Mouse (Mus musculus) hindbrain, embryonic 15.5 days (tissue): ENCODE results near the gene Aadat. TPM values are rescaled to one million over a fixed set of nuclear protein-coding genes. Genes with fewer than 3 reads are reported as not detected.
"Not testable (repeated sequence)": the region's sequence is repeated elsewhere in the genome, so short reads cannot be mapped to it uniquely, and the experiment has no call there.

Source experiments
- ATAC-seq: fragments of 200-750 bp; cut with Nextera tagmentation; 2 replicates; pipeline ENCODE4 v1.8.0; 2017; ENCODE audit warnings: low read depth, moderate number of reproducible peaks, moderate TSS enrichment; ENCODE audit not compliant: low FRiP score
- H3K27ac ChIP-seq: fragments of 300-500 bp; sonication (generic); replicated peaks from 2 replicates; pipeline ENCODE4 v1.5.1; 2015; ENCODE audit warnings: mild to moderate bottlenecking, inconsistent platforms
- H3K27me3 ChIP-seq: fragments of 300-500 bp; sonication (generic); 2 replicates; pipeline ENCODE4 v1.6.1; 2015; ENCODE audit warnings: control low read depth, inconsistent platforms
- H3K36me3 ChIP-seq: fragments of 300-500 bp; sonication (generic); 2 replicates; pipeline ENCODE4 v1.6.1; 2015; ENCODE audit warnings: control low read depth, inconsistent platforms
- H3K4me1 ChIP-seq: fragments of 300-500 bp; sonication (generic); replicated peaks from 2 replicates; pipeline ENCODE4 v1.6.1; 2015; ENCODE audit warnings: control low read depth, inconsistent platforms
- H3K4me2 ChIP-seq: fragments of 300-500 bp; sonication (generic); 2 replicates; pipeline ENCODE4 v1.6.1; 2015; ENCODE audit warnings: moderate library complexity, mild to moderate bottlenecking, inconsistent platforms
- H3K4me3 ChIP-seq: fragments of 300-500 bp; sonication (generic); 2 replicates; pipeline ENCODE4 v1.5.1; 2015; ENCODE audit warnings: mild to moderate bottlenecking, inconsistent platforms
- H3K9ac ChIP-seq: fragments of 300-500 bp; sonication (generic); 2 replicates; pipeline ENCODE4 v1.6.1; 2015; ENCODE audit warnings: inconsistent platforms
- H3K9me3 ChIP-seq: fragments of 300-500 bp; sonication (generic); 2 replicates; pipeline ENCODE4 v1.6.1; 2016; ENCODE audit warnings: control low read depth, inconsistent platforms
- WGBS: fragments of 180-500 bp; shearing (Covaris S2); methylation state at CpG from one replicate; pipeline ENCODE4 v1.1.7; 2015; 5-methylcytosine and 5-hydroxymethylcytosine counted together
- polyA plus RNA-seq: library from polyadenylated mRNA; unstranded; fragments of >200 nt; fragmentation: Nextera tagmentation; extraction: Ambion mirVana; gene quantifications from 2 replicates; pipeline ENCODE4 v1.2.1, GENCODE M21; 2015

Gene Aadat
- polyA plus RNA-seq, 1 experiment from 2014 or later, result 2.4 TPM

GRCm38 (mm10) chr8:60583369-60583768, 77.6 kb downstream of the Aadat start:
- H3K36me3 ChIP-seq, result no peaks in the 10 kb centered on the region
- WGBS, result 81% methylated on average over 2 of the region's 2 CpGs
- no peak overlapping the region for H3K4me3 ChIP-seq
- H3K9me3 ChIP-seq, result no peaks in the 10 kb centered on the region
- H3K4me2 ChIP-seq, result no peak overlapping the region
- no peak overlapping the region for H3K9ac ChIP-seq
- no peaks in the 10 kb centered on the region for H3K27me3 ChIP-seq
- H3K27ac ChIP-seq, result no peak overlapping the region
- no peak for ATAC-seq
- H3K4me1 ChIP-seq, result no peaks in the 10 kb centered on the region

DNA sequence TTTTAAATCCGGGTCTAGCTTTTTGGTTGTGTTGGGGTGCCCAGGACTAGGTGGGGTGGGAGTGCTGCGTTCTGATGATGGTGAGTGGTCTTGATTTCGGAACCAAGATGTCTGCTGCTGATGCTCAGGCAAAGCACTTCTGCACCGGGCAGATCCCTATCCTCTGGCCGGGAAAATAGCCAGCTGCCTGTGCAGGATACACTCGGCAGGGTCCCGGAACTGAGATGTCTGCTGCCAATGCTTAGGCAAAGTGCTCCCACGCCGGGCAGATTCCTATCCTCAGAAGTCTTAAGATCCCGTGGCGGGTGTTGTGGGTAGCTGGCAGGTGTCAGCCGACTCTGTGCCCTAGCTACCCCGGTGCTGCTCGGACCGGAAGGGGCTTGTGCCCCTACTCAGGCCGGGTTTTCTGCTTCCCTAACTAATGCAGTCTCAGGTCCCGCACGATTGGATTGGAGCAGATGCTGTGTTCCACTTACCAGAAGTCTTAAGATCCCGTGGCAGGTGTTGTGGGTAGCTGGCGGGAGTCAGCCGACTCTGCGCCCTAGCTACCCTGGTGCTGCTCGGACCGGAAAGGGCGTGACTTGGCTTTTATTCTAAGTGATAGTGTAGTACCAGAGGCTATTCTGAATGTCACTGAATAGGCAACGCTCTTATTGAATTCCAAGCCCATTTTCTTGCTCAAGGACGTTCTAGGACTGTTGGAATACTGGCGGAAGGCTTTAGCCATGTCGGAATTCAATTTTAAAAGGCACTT, 85.8 kb downstream of the Aadat start:
- ATAC-seq, H3K4me3 ChIP-seq: not testable (repeated sequence)
- WGBS, result 84% methylated on average over 29 of the region's 29 CpGs

DNA sequence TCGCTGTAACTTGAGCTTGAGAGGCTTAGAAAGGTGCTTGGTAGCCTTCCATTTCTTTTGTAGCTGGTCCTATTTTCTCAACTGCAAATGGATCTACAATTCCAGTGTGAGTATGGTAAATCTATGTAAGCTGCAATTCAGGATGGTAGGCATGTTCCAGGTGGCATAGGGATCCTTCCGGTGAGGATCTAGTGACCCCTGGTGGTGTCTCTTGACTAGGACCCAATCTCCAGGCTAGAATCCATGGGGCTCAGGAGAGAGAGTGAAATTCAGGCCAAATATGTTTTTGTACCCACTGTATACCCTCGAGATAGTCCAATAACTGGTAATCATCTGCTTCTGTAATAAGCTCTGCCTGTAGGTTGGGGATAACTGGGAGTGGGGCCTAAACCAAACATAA, 89.0 kb downstream of the Aadat start:
- 74% methylated on average over 3 of the region's 3 CpGs for WGBS
- Histone ChIP-seq H3K9ac (no peak overlapping the region), H3K27me3 (no peaks in the 10 kb centered on the region), H3K4me2 (no peak overlapping the region), H3K9me3 (no peaks in the 10 kb centered on the region), H3K4me1 (no peaks in the 10 kb centered on the region), H3K36me3 (no peaks in the 10 kb centered on the region), H3K4me3 (no peak overlapping the region), H3K27ac (no peak overlapping the region)
- no peak for ATAC-seq

More for the DNA sequence above, 85.8 kb downstream of the Aadat start:
- not testable (repeated sequence) for H3K9me3 ChIP-seq, H3K4me2 ChIP-seq, H3K36me3 ChIP-seq, H3K9ac ChIP-seq, H3K27ac ChIP-seq, H3K4me1 ChIP-seq, H3K27me3 ChIP-seq

Other genes starting within 250 kb of the Aadat start
- gene Gm10283, start 2.7 kb upstream of the Aadat start, polyA plus RNA-seq, result not detected in 2 replicates
- 4.3 and 5.4 TPM in 2 replicates for gene Mfap3l, start 126.9 kb downstream of the Aadat start, polyA plus RNA-seq